7 mouse cellular contexts compared by ENCODE assay signal in genomic region chr12:108495455-108496235, GRCm38 (mm10). TPM values are rescaled to one million over a fixed set of nuclear protein-coding genes. Genes with fewer than 3 reads are reported as not detected.
DNase-seq lines count a peak whose midpoint lies in the region; ATAC-seq lines count a peak whose summit lies in the region.

No protein-coding gene starts in this region.

- H3K27me3 ChIP-seq in kidney, embryonic 16.5 days (ENCODE audit: insufficient read depth, low read length), result no peaks in the 10 kb centered on the region
- no peaks in the 10 kb centered on the region for H3K27me3 ChIP-seq in forebrain, embryonic 14.5 days (replicated peaks; ENCODE audit: control insufficient read depth, insufficient read depth, low read length)
- no peaks in the 10 kb centered on the region for H3K27me3 ChIP-seq in intestine, embryonic 16.5 days (replicated peaks; ENCODE audit: control insufficient read depth, insufficient read depth, low read length)

- 54% methylated on average over 8 of the region's 8 CpGs for WGBS in kidney, embryonic 16.5 days
- WGBS in forebrain, embryonic 14.5 days, result 57% methylated on average over 8 of the region's 8 CpGs
- WGBS in intestine, embryonic 16.5 days, result 66% methylated on average over 8 of the region's 8 CpGs

- H3K4me2 ChIP-seq in kidney, embryonic 16.5 days (replicated peaks; ENCODE audit: low read depth, low read length), result no peak overlapping the region
- H3K4me2 ChIP-seq in forebrain, embryonic 14.5 days (ENCODE audit: low read length), result no peak overlapping the region
- no peak overlapping the region for H3K4me2 ChIP-seq in intestine, embryonic 16.5 days (ENCODE audit: low read depth, low read length)

- peak; percentile 72 for ATAC-seq in kidney, embryonic 16.5 days (ENCODE audit: low FRiP score, low TSS enrichment)
- peak; percentile 59 for ATAC-seq in forebrain, embryonic 14.5 days
- ATAC-seq in intestine, embryonic 16.5 days, result peak; percentile 40
- no peak for ATAC-seq in frontal cortex, adult (ENCODE audit: low TSS enrichment)

- no peaks in the 10 kb centered on the region for H3K9me3 ChIP-seq in kidney, embryonic 16.5 days (ENCODE audit: low read length)
- H3K9me3 ChIP-seq in forebrain, embryonic 14.5 days (replicated peaks; ENCODE audit: control insufficient read depth, low read length), result no peaks in the 10 kb centered on the region
- H3K9me3 ChIP-seq in intestine, embryonic 16.5 days (ENCODE audit: control insufficient read depth, low read length), result no peaks in the 10 kb centered on the region

- H3K4me1 ChIP-seq in kidney, embryonic 16.5 days (ENCODE audit: insufficient read depth, low read length), result peaks cover 33% of the 10 kb centered on the region
- H3K4me1 ChIP-seq in forebrain, embryonic 14.5 days (ENCODE audit: control insufficient read depth, insufficient read depth, low read length), result peaks cover 7% of the 10 kb centered on the region
- H3K4me1 ChIP-seq in intestine, embryonic 16.5 days (ENCODE audit: control insufficient read depth, insufficient read depth, low read length), result 0 out of 2 replicates have a peak, but pooled peaks cover 5% of the 10 kb centered on the region

- peak overlapping the region; percentile 77 for H3K27ac ChIP-seq in kidney, embryonic 16.5 days (ENCODE audit: low read length)
- 0 out of 2 replicates have a peak overlapping the region, but pooled peaks have one; percentile 21 for H3K27ac ChIP-seq in forebrain, embryonic 14.5 days (ENCODE audit: low read depth, low read length)
- peak overlapping the region; percentile 47; the same call in 1 of the 2 replicates for H3K27ac ChIP-seq in intestine, embryonic 16.5 days (ENCODE audit: low read length)

- DNase-seq in kidney, adult 11 months, result no peak
- DNase-seq in NIH3T3 (ENCODE audit: low read depth), result peak; percentile 55
- peak; percentile 63 for DNase-seq in forebrain, embryonic 14.5 days (ENCODE audit: low spot score)
- no peak for DNase-seq in cerebellum, postnatal 10 days

- no peaks in the 10 kb centered on the region for H3K36me3 ChIP-seq in kidney, embryonic 16.5 days (ENCODE audit: insufficient read depth, low read length)
- no peaks in the 10 kb centered on the region for H3K36me3 ChIP-seq in forebrain, embryonic 14.5 days (ENCODE audit: control insufficient read depth, insufficient read depth, low read length)
- no peaks in the 10 kb centered on the region for H3K36me3 ChIP-seq in intestine, embryonic 16.5 days (ENCODE audit: control insufficient read depth, insufficient read depth, low read length)

- H3K4me3 ChIP-seq in kidney, embryonic 16.5 days (ENCODE audit: low read length), result no peak overlapping the region
- no peak overlapping the region for H3K4me3 ChIP-seq in forebrain, embryonic 14.5 days (ENCODE audit: low read depth, low read length)
- H3K4me3 ChIP-seq in intestine, embryonic 16.5 days (ENCODE audit: low read length), result no peak overlapping the region

- H3K9ac ChIP-seq in kidney, embryonic 16.5 days (replicated peaks; ENCODE audit: low read length), result no peak overlapping the region
- no peak overlapping the region; the same call in 1 of the 2 replicates for H3K9ac ChIP-seq in forebrain, embryonic 14.5 days (ENCODE audit: low read length)
- H3K9ac ChIP-seq in intestine, embryonic 16.5 days (ENCODE audit: low read depth, low read length), result no peak overlapping the region; the same call in 1 of the 2 replicates

RNA-seq across cellular contexts. Expression of gene Evl, which starts 58.9 kb away (rescaled TPM):
- 40.6 and 42.8 TPM in 2 replicates for polyA plus RNA-seq in kidney, embryonic 16.5 days (2015; fragmentation: Nextera tagmentation; extraction: Ambion mirVana)
- 208 and 232 TPM in 2 replicates for polyA plus RNA-seq in forebrain, embryonic 14.5 days (2014; fragmentation: Nextera tagmentation; extraction: Ambion mirVana)
- polyA plus RNA-seq in intestine, embryonic 16.5 days (2015; fragmentation: Nextera tagmentation; extraction: Ambion mirVana), result 21.5 and 23.7 TPM in 2 replicates

Comparison
In these comparisons a context has a peak if more than half of its experiments do, and no peak if none do; other contexts are left out.
1. H3K27ac ChIP-seq: peak in every context shown above with its lines; median percentile 77 in kidney, embryonic 16.5 days; 47 in intestine, embryonic 16.5 days; 21 in forebrain, embryonic 14.5 days.
2. DNase-seq: peak in NIH3T3 (single experiment) and forebrain, embryonic 14.5 days (single experiment); none in kidney, adult 11 months (single experiment) and cerebellum, postnatal 10 days (0 of 2).